Mouse (Mus musculus) heart, embryonic 11.5 days (tissue): ENCODE data around the gene Ube2b. TPM values are rescaled to one million over a fixed set of nuclear protein-coding genes. Genes with fewer than 3 reads are reported as not detected.

Source experiments
- ATAC-seq: fragments of 200-750 bp; cut with Nextera tagmentation; replicated peaks from 2 replicates; pipeline ENCODE4 v1.8.0; 2017; ENCODE audit warnings: moderate library complexity; ENCODE audit not compliant: insufficient number of reproducible peaks, low FRiP score, low TSS enrichment
- H3K27ac ChIP-seq: fragments of 300-500 bp; sonication (generic); 2 replicates; pipeline ENCODE4 v1.5.1; 2014; ENCODE audit warnings: mild to moderate bottlenecking, low read depth, low read length
- H3K27me3 ChIP-seq: fragments of 300-500 bp; sonication (generic); 2 replicates; pipeline ENCODE4 v1.6.1; 2014; ENCODE audit warnings: mild to moderate bottlenecking, low read length, mixed read lengths; ENCODE audit not compliant: control insufficient read depth, insufficient read depth
- H3K36me3 ChIP-seq: fragments of 300-500 bp; sonication (generic); 2 replicates; pipeline ENCODE4 v1.6.1; 2014; ENCODE audit warnings: mild to moderate bottlenecking, low read length, moderate library complexity, mixed read lengths; ENCODE audit not compliant: control insufficient read depth, insufficient read depth
- H3K4me1 ChIP-seq: fragments of 300-500 bp; sonication (generic); 2 replicates; pipeline ENCODE4 v1.6.1; 2014; ENCODE audit warnings: low read length; ENCODE audit not compliant: control insufficient read depth, insufficient read depth
- H3K4me2 ChIP-seq: fragments of 300-500 bp; sonication (generic); 2 replicates; pipeline ENCODE4 v1.6.1; 2014; ENCODE audit warnings: mild to moderate bottlenecking, moderate library complexity
- H3K4me3 ChIP-seq: fragments of 300-500 bp; sonication (generic); 2 replicates; pipeline ENCODE4 v1.5.1; 2014; ENCODE audit warnings: low read depth, low read length
- H3K9ac ChIP-seq: fragments of 300-500 bp; sonication (generic); 2 replicates; pipeline ENCODE4 v1.6.1; 2014; ENCODE audit warnings: mild to moderate bottlenecking, low read depth, low read length, moderate library complexity
- H3K9me3 ChIP-seq: fragments of 300-500 bp; sonication (generic); replicated peaks from 2 replicates; pipeline ENCODE4 v1.6.1; 2016; ENCODE audit warnings: low read length; ENCODE audit not compliant: control insufficient read depth
- WGBS: fragments of 180-500 bp; shearing (Covaris S2); extraction: QIAGEN DNeasy Blood & Tissue Kit; methylation state at CpG from one replicate; pipeline ENCODE4 v1.1.7; 2014; ENCODE audit not compliant: insufficient replicate concordance; 5-methylcytosine and 5-hydroxymethylcytosine counted together
- polyA plus RNA-seq: library from polyadenylated mRNA; unstranded; fragments of >200 nt; fragmentation: Nextera tagmentation; extraction: Ambion mirVana; gene quantifications from 2 replicates; pipeline ENCODE4 v1.2.1, GENCODE M21; 2014

Gene Ube2b
- polyA plus RNA-seq, 1 experiment from 2014 or later: 163 TPM

GRCm38 (mm10) chr11:51960967-51961471, 39.5 kb downstream of the Ube2b start:
- Histone ChIP-seq H3K4me3 (no peak overlapping the region), H3K36me3 (no peaks in the 10 kb centered on the region), H3K27ac (no peak overlapping the region), H3K4me1 (peaks cover 5% of the 10 kb centered on the region; the same call in 1 of the 2 replicates), H3K9me3 (no peaks in the 10 kb centered on the region), H3K4me2 (no peak overlapping the region), H3K9ac (no peak overlapping the region), H3K27me3 (peaks cover 5% of the 10 kb centered on the region; the same call in 1 of the 2 replicates)
- WGBS: 71% methylated on average over 11 of the region's 11 CpGs
- ATAC-seq: no peak

GRCm38 (mm10) chr11:51960061-51960460, 40.5 kb downstream of the Ube2b start:
- no peaks in the 10 kb centered on the region for H3K9me3 ChIP-seq
- ATAC-seq: no peak
- no peak overlapping the region for H3K27ac ChIP-seq
- H3K4me2 ChIP-seq: no peak overlapping the region
- no peak overlapping the region for H3K9ac ChIP-seq
- 68% methylated on average over 4 of the region's 4 CpGs for WGBS
- H3K4me3 ChIP-seq: no peak overlapping the region
- peaks cover 8% of the 10 kb centered on the region for H3K27me3 ChIP-seq
- no peaks in the 10 kb centered on the region for H3K36me3 ChIP-seq
- H3K4me1 ChIP-seq: peaks cover 5% of the 10 kb centered on the region; the same call in 1 of the 2 replicates

- Histone ChIP-seq H3K36me3 (no peaks in the 10 kb centered on the region), H3K9me3 (no peaks in the 10 kb centered on the region), H3K9ac (no peak overlapping the region), H3K4me3 (no peak overlapping the region), H3K27ac (no peak overlapping the region), H3K4me2 (no peak overlapping the region), H3K4me1 (peaks cover 5% of the 10 kb centered on the region; the same call in 1 of the 2 replicates), H3K27me3 (peaks cover 8% of the 10 kb centered on the region)
- no peak for ATAC-seq
- WGBS: 70% methylated on average over 5 of the region's 5 CpGs
Observed at GRCm38 (mm10) chr11:51959511-51959910, 41.1 kb downstream of the Ube2b start.

- no peak overlapping the region for H3K9ac ChIP-seq
- no peak for ATAC-seq
- H3K4me1 ChIP-seq: peaks cover 5% of the 10 kb centered on the region; the same call in 1 of the 2 replicates
- no peak overlapping the region for H3K4me3 ChIP-seq
- WGBS: 86% methylated on average over 4 of the region's 4 CpGs
- H3K9me3 ChIP-seq: no peaks in the 10 kb centered on the region
- no peak overlapping the region for H3K4me2 ChIP-seq
- H3K27me3 ChIP-seq: peaks cover 8% of the 10 kb centered on the region
- no peak overlapping the region for H3K27ac ChIP-seq
- no peaks in the 10 kb centered on the region for H3K36me3 ChIP-seq
Observed at GRCm38 (mm10) chr11:51957760-51958159, 42.8 kb downstream of the Ube2b start.

GRCm38 (mm10) chr11:51956112-51956511, 44.5 kb downstream of the Ube2b start:
- H3K36me3 ChIP-seq: no peaks in the 10 kb centered on the region
- H3K27me3 ChIP-seq: peaks cover 8% of the 10 kb centered on the region
- no peak overlapping the region for H3K9ac ChIP-seq
- WGBS: 60% methylated on average over 9 of the region's 9 CpGs
- no peak overlapping the region for H3K4me3 ChIP-seq
- no peak for ATAC-seq
- no peak overlapping the region for H3K4me2 ChIP-seq
- H3K27ac ChIP-seq: no peak overlapping the region
- H3K4me1 ChIP-seq: peaks cover 9% of the 10 kb centered on the region; the same call in 1 of the 2 replicates
- H3K9me3 ChIP-seq: no peaks in the 10 kb centered on the region

- Histone ChIP-seq H3K9ac (no peak overlapping the region), H3K4me1 (peaks cover 9% of the 10 kb centered on the region; the same call in 1 of the 2 replicates), H3K27ac (no peak overlapping the region), H3K36me3 (no peaks in the 10 kb centered on the region), H3K9me3 (no peaks in the 10 kb centered on the region), H3K4me2 (no peak overlapping the region), H3K27me3 (peaks cover 8% of the 10 kb centered on the region), H3K4me3 (no peak overlapping the region)
- 35% methylated on average over 5 of the region's 5 CpGs for WGBS
- ATAC-seq: no peak
Observed at GRCm38 (mm10) chr11:51951861-51952420, 48.6 kb downstream of the Ube2b start.

GRCm38 (mm10) chr11:51949919-51950318, 50.6 kb downstream of the Ube2b start:
- H3K9ac ChIP-seq: no peak overlapping the region
- 83% methylated on average over 9 of the region's 9 CpGs for WGBS
- H3K4me1 ChIP-seq: peaks cover 15% of the 10 kb centered on the region
- ATAC-seq: no peak
- no peaks in the 10 kb centered on the region for H3K9me3 ChIP-seq
- H3K36me3 ChIP-seq: no peaks in the 10 kb centered on the region
- H3K27me3 ChIP-seq: no peaks in the 10 kb centered on the region
- no peak overlapping the region for H3K27ac ChIP-seq
- H3K4me2 ChIP-seq: no peak overlapping the region
- H3K4me3 ChIP-seq: no peak overlapping the region

GRCm38 (mm10) chr11:51949155-51949840, 51.3 kb downstream of the Ube2b start:
- Histone ChIP-seq H3K4me2 (no peak overlapping the region), H3K27ac (no peak overlapping the region), H3K4me3 (no peak overlapping the region), H3K4me1 (peaks cover 18% of the 10 kb centered on the region), H3K27me3 (no peaks in the 10 kb centered on the region), H3K36me3 (no peaks in the 10 kb centered on the region), H3K9me3 (no peaks in the 10 kb centered on the region), H3K9ac (no peak overlapping the region)
- ATAC-seq: no peak
- 46% methylated on average over 9 of the region's 9 CpGs for WGBS
